Mouse (Mus musculus): ENCODE measurements around the gene Wnt16.
"Not testable (repeated sequence)": the region's sequence is repeated elsewhere in the genome, so short reads cannot be mapped to it uniquely, and the experiment has no call there.

The Wnt16 gene

GRCm38 (mm10) chr6:22288004-22288736, at the start of gene Wnt16:
Gene Wnt16, plus strand, starts transcription at chr6:22288227.
- DNase-seq (ENCODE audit: low spot score in 2 of 2) = no peak

GRCm38 (mm10) chr6:22243321-22243720, 44.7 kb upstream of the Wnt16 start:
- DNase-seq (ENCODE audit: low spot score in 2 of 2) = no peak

GRCm38 (mm10) chr6:22246696-22247095, 41.3 kb upstream of the Wnt16 start:
- DNase-seq (ENCODE audit: low spot score in 2 of 2) = no peak

GRCm38 (mm10) chr6:22258784-22259183, 29.2 kb upstream of the Wnt16 start:
- DNase-seq (ENCODE audit: low spot score in 2 of 2) = no peak

DNA sequence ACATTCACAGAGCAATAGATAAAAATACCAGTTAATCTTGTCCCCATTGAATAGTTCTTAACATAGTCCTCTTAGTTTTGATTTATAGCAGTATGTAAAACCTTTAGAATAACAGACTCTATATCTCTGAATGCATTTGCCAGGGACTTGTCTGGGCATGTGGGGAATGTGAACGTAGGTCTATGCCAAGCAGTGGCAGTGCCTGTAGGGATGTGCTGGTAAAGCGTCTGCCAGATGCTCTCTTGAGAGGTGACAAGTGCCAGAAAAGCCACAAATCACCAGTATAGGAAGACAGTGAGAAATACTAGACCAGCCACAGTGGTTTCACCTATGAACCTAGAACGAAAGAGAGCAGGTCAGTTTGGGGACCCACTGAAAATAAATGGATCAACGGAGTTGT, 25.5 kb upstream of the Wnt16 start:
- no peak for DNase-seq (ENCODE audit: low spot score in 2 of 2)

GRCm38 (mm10) chr6:22264094-22264493, 23.9 kb upstream of the Wnt16 start:
- DNase-seq (ENCODE audit: low spot score in 2 of 2) = not testable (repeated sequence)

DNA sequence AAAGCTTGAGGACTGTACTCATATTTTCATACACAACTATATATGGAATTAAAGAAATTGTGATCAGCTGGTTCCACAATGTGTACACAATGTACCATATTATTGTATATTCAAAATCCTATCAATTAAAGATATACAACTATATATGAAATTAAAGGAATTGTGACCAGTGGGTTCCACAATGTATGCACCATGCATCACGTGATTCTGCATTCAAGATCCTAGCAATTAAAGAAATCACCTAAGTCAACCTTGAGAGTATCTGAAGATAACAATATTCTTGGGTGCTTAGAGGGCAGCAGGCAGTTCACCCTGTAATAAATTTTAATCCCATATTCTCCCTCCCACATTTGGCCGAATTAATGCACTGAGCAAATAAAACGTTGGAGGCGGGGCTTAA, 22.0 kb upstream of the Wnt16 start:
- no peak for DNase-seq (ENCODE audit: low spot score in 2 of 2)

- no peak for DNase-seq (ENCODE audit: low spot score in 2 of 2)
Observed at GRCm38 (mm10) chr6:22267807-22268667, 20.0 kb upstream of the Wnt16 start.

DNA sequence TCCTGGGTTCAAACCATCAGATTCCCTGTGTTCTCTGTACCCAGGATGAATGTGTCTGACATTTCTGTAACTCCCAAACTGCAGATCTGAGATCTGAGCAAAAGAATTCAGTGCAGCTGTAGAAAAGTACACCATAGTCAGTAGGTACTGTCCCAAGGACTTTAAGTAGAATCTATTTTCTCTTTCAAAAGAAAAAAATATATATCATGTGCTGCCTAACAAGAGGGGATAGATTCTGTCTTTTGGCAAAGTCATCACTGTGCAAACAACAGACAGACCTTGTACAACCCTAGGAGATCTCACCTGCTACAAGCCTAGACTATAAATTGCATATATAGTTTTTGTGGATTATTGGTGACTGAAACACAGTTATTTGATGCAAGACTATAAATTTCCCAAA, 19.4 kb upstream of the Wnt16 start:
- no peak for DNase-seq (ENCODE audit: low spot score in 2 of 2)

DNA sequence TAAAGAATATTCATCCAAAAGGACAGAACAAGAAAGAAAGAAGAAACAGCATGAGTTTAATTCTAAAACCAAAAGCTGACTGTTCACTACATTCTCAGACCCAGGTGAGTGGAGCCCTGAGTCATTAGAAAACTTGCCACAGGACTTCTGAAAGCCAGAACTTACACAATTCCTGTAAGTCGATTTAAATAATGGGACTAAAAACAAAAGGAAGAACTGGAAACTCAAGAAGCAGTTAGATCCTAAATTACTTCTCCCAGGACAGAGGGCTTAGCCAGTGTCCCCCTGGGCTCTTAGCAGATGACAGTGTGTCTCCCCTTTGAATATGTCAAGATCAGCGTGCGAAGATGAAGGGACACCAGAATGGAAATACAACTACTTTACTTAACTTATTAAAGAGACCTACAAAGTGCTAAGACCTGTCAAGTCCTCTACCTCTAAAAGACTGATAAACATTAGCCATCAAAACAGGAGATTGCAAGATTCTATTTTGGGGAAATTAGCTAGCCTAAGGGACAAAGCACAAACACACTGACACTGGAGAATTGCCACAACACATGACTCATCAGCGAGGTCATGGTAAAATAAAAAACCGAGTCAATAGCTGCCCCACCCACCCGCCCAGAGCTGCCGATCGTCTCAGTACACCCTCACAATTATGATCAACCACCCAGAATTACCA, 18.0 kb upstream of the Wnt16 start:
- no peak for DNase-seq (ENCODE audit: low spot score in 2 of 2)

GRCm38 (mm10) chr6:22277941-22278340, 10.1 kb upstream of the Wnt16 start:
- DNase-seq (ENCODE audit: low spot score in 2 of 2) = no peak

GRCm38 (mm10) chr6:22280217-22280861, 7.7 kb upstream of the Wnt16 start:
- DNase-seq (ENCODE audit: low spot score in 2 of 2) = no peak

DNA sequence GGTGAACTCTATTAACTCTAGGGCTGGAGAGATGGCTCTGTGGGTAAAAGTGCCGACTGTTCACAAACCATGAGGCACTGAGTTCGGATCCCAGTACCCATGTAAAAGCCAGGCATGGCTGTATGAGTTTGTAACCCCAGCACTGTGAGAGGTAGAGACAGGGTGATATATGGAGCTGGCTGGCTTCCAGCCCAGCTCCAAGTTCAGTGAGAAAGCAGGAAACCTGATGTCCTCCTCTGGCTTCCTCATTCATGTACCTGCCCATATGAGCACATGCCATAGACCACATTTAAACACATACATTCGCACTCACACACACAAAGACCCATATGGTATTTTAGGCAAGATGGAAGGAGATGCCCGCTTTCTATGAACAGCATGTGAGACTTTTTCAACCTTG, 5.6 kb upstream of the Wnt16 start:
- DNase-seq (ENCODE audit: low spot score in 2 of 2) = no peak

DNA sequence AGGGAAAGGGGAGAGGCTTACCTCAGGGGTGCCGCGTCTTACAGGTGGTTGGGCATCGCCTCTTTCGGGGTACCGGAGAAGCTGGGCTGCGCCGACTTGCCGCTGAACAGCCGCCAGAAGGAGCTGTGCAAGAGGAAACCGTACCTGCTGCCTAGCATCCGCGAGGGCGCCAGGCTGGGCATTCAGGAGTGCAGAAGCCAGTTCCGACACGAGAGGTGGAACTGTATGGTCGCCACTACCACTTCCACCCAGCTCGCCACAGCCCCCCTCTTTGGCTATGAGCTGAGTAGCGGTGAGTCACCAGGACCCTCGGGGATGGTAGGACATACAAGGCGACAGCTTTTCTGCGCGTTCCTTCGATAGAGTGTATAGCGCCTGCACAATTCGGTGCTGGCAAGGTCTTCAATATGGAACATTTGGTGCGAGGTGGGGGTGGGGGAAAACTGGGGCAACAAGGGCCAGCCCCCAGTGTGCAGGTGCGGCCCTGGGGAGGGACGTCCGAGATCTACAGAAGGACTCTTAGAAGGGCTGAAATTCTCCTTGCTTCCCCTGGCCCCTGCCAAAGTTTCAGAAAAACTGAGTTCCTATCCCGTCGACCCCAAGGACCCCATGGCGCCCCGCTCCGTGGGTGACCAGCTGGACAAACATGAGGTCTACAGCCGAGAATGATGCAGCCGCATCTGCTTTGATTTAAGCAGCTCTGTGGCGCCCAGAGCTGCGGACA, 872 bp downstream of the Wnt16 start:
- DNase-seq (ENCODE audit: low spot score in 2 of 2) = peak in 1 of 2 experiments; percentile 5

DNA sequence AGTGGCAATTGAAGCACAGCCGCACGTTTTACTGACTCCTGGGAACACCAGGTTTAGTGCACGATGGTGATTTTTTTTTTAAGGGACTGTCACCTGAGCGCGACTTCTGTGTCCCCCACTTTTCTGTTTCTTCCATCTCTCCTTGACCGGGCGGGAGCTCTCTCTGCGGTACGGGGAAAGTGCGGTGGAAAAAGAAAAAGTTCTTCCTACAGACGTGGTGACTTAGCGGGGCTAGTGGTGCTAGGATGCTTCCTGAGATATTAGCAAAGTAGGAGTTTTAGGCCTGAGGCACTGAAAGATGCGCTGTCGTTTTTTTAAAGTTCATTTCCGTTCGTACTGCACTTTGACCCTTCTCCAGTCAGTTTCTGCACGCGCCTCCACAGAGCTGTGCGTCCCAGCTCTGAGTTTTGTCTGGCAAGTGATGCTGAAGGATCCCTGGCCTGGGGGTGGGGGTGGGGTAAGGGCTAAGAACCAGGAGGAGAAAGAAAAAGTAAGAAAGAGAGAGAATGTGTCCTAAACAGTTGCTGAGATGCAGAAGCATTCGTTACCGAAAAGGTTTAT, 1.5 kb downstream of the Wnt16 start:
- DNase-seq (ENCODE audit: low spot score in 2 of 2) = no peak

GRCm38 (mm10) chr6:22290790-22291189, 2.8 kb downstream of the Wnt16 start:
- DNase-seq (ENCODE audit: low spot score in 2 of 2) = no peak

- no peak for DNase-seq (ENCODE audit: low spot score in 2 of 2)
Observed at GRCm38 (mm10) chr6:22292056-22292455, 4.0 kb downstream of the Wnt16 start.

DNA sequence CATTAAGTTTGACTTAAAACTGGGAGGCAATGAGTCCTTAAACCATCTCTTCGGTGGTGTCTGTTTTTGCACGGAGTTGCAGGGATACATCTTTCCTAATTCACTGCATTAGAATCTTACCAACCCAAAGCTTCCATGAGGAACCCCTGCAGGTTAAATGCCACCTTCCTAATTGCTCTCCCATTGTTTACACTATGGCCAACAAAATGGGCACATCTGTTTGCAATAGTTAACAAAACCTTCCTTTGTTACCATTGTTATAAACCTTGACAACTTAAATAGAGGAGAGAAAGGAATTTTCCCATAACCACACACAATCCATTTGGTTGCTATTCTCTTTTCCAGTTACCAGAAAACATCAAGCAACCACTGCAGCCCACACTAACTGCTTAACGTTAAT, 5.9 kb downstream of the Wnt16 start:
- DNase-seq (ENCODE audit: low spot score in 2 of 2) = no peak

- no peak for DNase-seq (ENCODE audit: low spot score in 2 of 2)
Observed at GRCm38 (mm10) chr6:22297028-22297427, 9.0 kb downstream of the Wnt16 start.

- DNase-seq (ENCODE audit: low spot score in 2 of 2) = no peak
Observed at GRCm38 (mm10) chr6:22298059-22298458, 10.0 kb downstream of the Wnt16 start.

Data from spleen, postnatal 36 days (tissue).